Mouse (Mus musculus): Measurements from ENCODE around the gene Ifrd1.

- TF ChIP-seq CTCF (IDR thresholded peaks at IDR 0.05; ENCODE audit: low read depth) (no peak), EP300 (optimal IDR thresholded peaks at IDR 0.05) (no peak)
Measured at GRCm38 (mm10) chr12:40239161-40239560, 9.1 kb downstream of the Ifrd1 start.
